Mouse (Mus musculus): ENCODE data around the gene Esrra.

GRCm38 (mm10) chr19:6899641-6900040 lies 22.0 kb downstream of the Esrra start:
- TF ChIP-seq CTCF (IDR thresholded peaks at IDR 0.05) (no peak), POLR2A (IDR thresholded peaks at IDR 0.05; ENCODE audit: insufficient read depth, low read depth, low read length) (no peak), EP300 (IDR thresholded peaks at IDR 0.05; ENCODE audit: insufficient read depth, low read depth, low read length) (no peak)
